Mouse (Mus musculus) midbrain, embryonic 14.5 days (tissue): ENCODE measurements around the gene Stard3. TPM values are rescaled to one million over a fixed set of nuclear protein-coding genes. Genes with fewer than 3 reads are reported as not detected.

Experiments
- ATAC-seq: fragments of 200-750 bp; cut with Nextera tagmentation; 2 replicates; pipeline ENCODE4 v1.8.0; 2017; ENCODE audit warnings: moderate number of reproducible peaks, moderate library complexity; ENCODE audit not compliant: low FRiP score, low TSS enrichment
- DNase-seq: peaks from one replicate; pipeline ENCODE4 v3.0.0-alpha.2; 2015
- H3K27ac ChIP-seq: fragments of 300-500 bp; sonication (generic); replicated peaks from 2 replicates; pipeline ENCODE4 v1.5.1; 2014; ENCODE audit warnings: mild to moderate bottlenecking, low read depth, low read length, moderate library complexity
- H3K27me3 ChIP-seq: fragments of 300-500 bp; sonication (generic); 2 replicates; pipeline ENCODE4 v1.6.1; 2014; ENCODE audit warnings: low read length, control low read depth, mixed read lengths; ENCODE audit not compliant: control insufficient read depth, insufficient read depth
- H3K36me3 ChIP-seq: fragments of 300-500 bp; sonication (generic); 2 replicates; pipeline ENCODE4 v1.6.1; 2014; ENCODE audit warnings: low read length, control low read depth; ENCODE audit not compliant: control insufficient read depth, insufficient read depth
- H3K4me1 ChIP-seq: fragments of 300-500 bp; sonication (generic); 2 replicates; pipeline ENCODE4 v1.6.1; 2014; ENCODE audit warnings: mild to moderate bottlenecking, antibody characterized with exemption, low read length, control low read depth; ENCODE audit not compliant: control insufficient read depth, insufficient read depth
- H3K4me2 ChIP-seq: fragments of 300-500 bp; sonication (generic); 2 replicates; pipeline ENCODE4 v1.6.1; 2014; ENCODE audit warnings: mild to moderate bottlenecking, low read length, moderate library complexity
- H3K4me3 ChIP-seq: fragments of 300-500 bp; sonication (generic); replicated peaks from 2 replicates; pipeline ENCODE4 v1.5.1; 2014; ENCODE audit warnings: low read depth, low read length
- H3K9ac ChIP-seq: fragments of 300-500 bp; sonication (generic); replicated peaks from 2 replicates; pipeline ENCODE4 v1.6.1; 2014; ENCODE audit warnings: mild to moderate bottlenecking, low read length, moderate library complexity
- H3K9me3 ChIP-seq: fragments of 300-500 bp; sonication (generic); 2 replicates; pipeline ENCODE4 v1.6.1; 2016; ENCODE audit warnings: low read length, control low read depth, mixed read lengths; ENCODE audit not compliant: control insufficient read depth
- WGBS: fragments of 180-500 bp; shearing (Covaris S2); extraction: QIAGEN DNeasy Blood & Tissue Kit; methylation state at CpG from one replicate; pipeline ENCODE4 v1.1.7; 2014; 5-methylcytosine and 5-hydroxymethylcytosine counted together
- polyA plus RNA-seq: library from polyadenylated mRNA; unstranded; fragments of >200 nt; fragmentation: Nextera tagmentation; extraction: Ambion mirVana; gene quantifications from 2 replicates; pipeline ENCODE4 v1.2.1, GENCODE M21; 2014

Stard3 gene
- polyA plus RNA-seq, 1 experiment from 2014 or later, result 36.0 TPM

GRCm38 (mm10) chr11:98349308-98349707 lies 8.9 kb upstream of the Stard3 start:
- no peak overlapping the region for H3K9ac ChIP-seq
- H3K27me3 ChIP-seq, result peaks cover 68% of the 10 kb centered on the region
- WGBS, result 2% methylated on average over 9 of the region's 9 CpGs
- peak overlapping the region; percentile 74 for H3K4me2 ChIP-seq
- DNase-seq (no peak), ATAC-seq (no peak)
- H3K4me3 ChIP-seq, result peak overlapping the region; percentile 43
- H3K27ac ChIP-seq, result no peak overlapping the region
- peaks cover 5% of the 10 kb centered on the region for H3K4me1 ChIP-seq
- no peaks in the 10 kb centered on the region for H3K36me3 ChIP-seq
- H3K9me3 ChIP-seq, result no peaks in the 10 kb centered on the region

GRCm38 (mm10) chr11:98352272-98352990 lies 5.7 kb upstream of the Stard3 start:
- no peak for DNase-seq
- no peak overlapping the region for H3K4me2 ChIP-seq
- H3K36me3 ChIP-seq, result no peaks in the 10 kb centered on the region
- ATAC-seq, result no peak
- no peak overlapping the region for H3K4me3 ChIP-seq
- H3K4me1 ChIP-seq, result peaks cover 5% of the 10 kb centered on the region
- 77% methylated on average over 18 of the region's 18 CpGs for WGBS
- peaks cover 52% of the 10 kb centered on the region for H3K27me3 ChIP-seq
- no peak overlapping the region for H3K27ac ChIP-seq
- H3K9me3 ChIP-seq, result no peaks in the 10 kb centered on the region
- no peak overlapping the region for H3K9ac ChIP-seq

- H3K27me3 ChIP-seq, result peaks cover 39% of the 10 kb centered on the region
- no peak overlapping the region for H3K27ac ChIP-seq
- no peak overlapping the region for H3K4me3 ChIP-seq
- H3K36me3 ChIP-seq, result no peaks in the 10 kb centered on the region
- 38% methylated on average over 8 of the region's 8 CpGs for WGBS
- no peak overlapping the region for H3K9ac ChIP-seq
- H3K4me2 ChIP-seq, result no peak overlapping the region
- H3K9me3 ChIP-seq, result no peaks in the 10 kb centered on the region
- no peak for DNase-seq
- ATAC-seq, result no peak
- 0 out of 2 replicates have a peak, but pooled peaks cover 3% of the 10 kb centered on the region for H3K4me1 ChIP-seq
Measured at GRCm38 (mm10) chr11:98353651-98354211, 4.4 kb upstream of the Stard3 start.

DNA sequence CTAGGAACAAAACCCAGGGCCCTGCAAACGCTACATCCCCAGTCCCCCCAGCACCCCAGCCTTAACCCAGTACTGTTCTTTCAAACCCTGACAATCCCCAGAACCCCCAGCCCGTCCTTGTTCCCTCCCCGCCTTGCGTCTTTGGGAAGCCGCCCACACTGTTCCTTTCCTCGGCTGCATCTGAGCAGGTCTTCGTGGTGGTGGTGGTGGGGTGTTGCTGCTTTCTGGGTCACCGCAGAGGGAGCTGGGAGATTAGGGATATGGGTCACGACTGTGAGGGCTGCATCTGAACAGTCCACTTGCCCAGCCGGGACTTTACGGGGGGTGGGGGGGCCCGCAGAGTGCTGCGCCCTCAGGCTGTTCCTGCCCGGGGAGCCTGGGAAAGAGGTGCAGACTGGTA lies 3.7 kb upstream of the Stard3 start:
- Histone ChIP-seq H3K4me1 (peaks cover 9% of the 10 kb centered on the region), H3K4me3 (no peak overlapping the region), H3K9me3 (no peaks in the 10 kb centered on the region), H3K27ac (no peak overlapping the region), H3K9ac (no peak overlapping the region), H3K4me2 (no peak overlapping the region), H3K27me3 (peaks cover 32% of the 10 kb centered on the region), H3K36me3 (no peaks in the 10 kb centered on the region)
- ATAC-seq (no peak), DNase-seq (no peak)
- 63% methylated on average over 14 of the region's 14 CpGs for WGBS

- ATAC-seq, result no peak
- no peak overlapping the region for H3K4me2 ChIP-seq
- WGBS, result 8% methylated on average over 6 of the region's 6 CpGs
- DNase-seq, result peak; percentile 90
- H3K27ac ChIP-seq, result no peak overlapping the region
- H3K9ac ChIP-seq, result no peak overlapping the region
- H3K9me3 ChIP-seq, result no peaks in the 10 kb centered on the region
- H3K27me3 ChIP-seq, result peaks cover 18% of the 10 kb centered on the region
- no peak overlapping the region for H3K4me3 ChIP-seq
- H3K36me3 ChIP-seq, result no peaks in the 10 kb centered on the region
- H3K4me1 ChIP-seq, result peaks cover 20% of the 10 kb centered on the region
Measured at GRCm38 (mm10) chr11:98355732-98356299, 2.4 kb upstream of the Stard3 start.

- whole genome bisulfite sequencing, result 79% methylated on average over 7 of the region's 7 CpGs
- ATAC-seq (no peak), DNase-seq (no peak)
- H3K27ac ChIP-seq, result no peak overlapping the region
- no peak overlapping the region for H3K9ac ChIP-seq
- H3K9me3 ChIP-seq, result no peaks in the 10 kb centered on the region
- H3K4me2 ChIP-seq, result no peak overlapping the region
- peaks cover 25% of the 10 kb centered on the region for H3K4me1 ChIP-seq
- H3K27me3 ChIP-seq, result 0 out of 2 replicates have a peak, but pooled peaks cover 9% of the 10 kb centered on the region
- H3K4me3 ChIP-seq, result no peak overlapping the region
- no peaks in the 10 kb centered on the region for H3K36me3 ChIP-seq
Measured at GRCm38 (mm10) chr11:98356625-98357394, 1.4 kb upstream of the Stard3 start.

DNA sequence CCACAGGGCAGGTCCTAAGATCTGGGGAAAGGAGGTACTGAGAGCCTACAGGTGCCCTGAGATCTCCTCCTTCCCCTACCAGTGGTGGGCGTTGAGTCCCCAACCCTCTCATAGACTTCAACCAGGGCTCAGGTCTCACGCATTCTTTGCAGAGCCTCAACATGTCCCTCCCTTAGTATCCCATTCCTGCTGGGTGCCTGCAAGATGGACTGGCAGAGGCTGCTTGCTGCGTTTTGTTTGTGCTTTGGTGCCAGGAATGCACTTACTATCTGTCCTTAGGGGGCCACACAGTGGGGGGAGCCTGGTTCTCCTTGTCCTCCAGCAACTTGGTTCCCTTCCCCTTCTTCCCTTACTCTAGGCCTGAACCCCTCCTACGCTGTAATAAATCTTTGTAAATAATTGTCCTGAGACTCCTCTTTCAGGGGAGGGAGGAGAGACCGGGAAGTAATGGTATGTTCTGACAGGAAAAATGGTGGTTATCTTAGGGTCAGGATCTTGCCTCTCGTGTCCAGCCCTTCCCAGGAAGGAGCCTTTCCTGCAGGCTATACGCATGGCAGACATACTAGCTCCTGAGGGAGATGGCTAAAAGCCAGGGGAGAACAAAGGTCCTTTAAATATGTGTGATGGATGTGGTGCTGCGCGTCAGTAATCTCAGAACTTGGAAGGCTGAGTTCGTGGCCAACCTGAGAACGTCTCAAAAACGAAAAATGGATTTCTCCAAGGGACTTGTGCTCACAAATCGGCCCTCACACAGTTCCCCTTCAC lies 590 bp upstream of the Stard3 start:
- no peaks in the 10 kb centered on the region for H3K36me3 ChIP-seq
- 9% methylated on average over 13 of the region's 13 CpGs for WGBS
- peak overlapping the region; percentile 48; the same call in 1 of the 2 replicates for H3K9ac ChIP-seq
- H3K4me3 ChIP-seq, result peak overlapping the region; percentile 64
- 0 out of 2 replicates have a peak, but pooled peaks cover 2% of the 10 kb centered on the region for H3K27me3 ChIP-seq
- H3K4me1 ChIP-seq, result peaks cover 25% of the 10 kb centered on the region
- peak overlapping the region; percentile 73 for H3K4me2 ChIP-seq
- DNase-seq (no peak), ATAC-seq (no peak)
- H3K9me3 ChIP-seq, result no peaks in the 10 kb centered on the region
- peak overlapping the region; percentile 87 for H3K27ac ChIP-seq
